Mouse (Mus musculus) hindbrain, postnatal 0 days (tissue): ENCODE data around the gene Vcam1. TPM values are rescaled to one million over a fixed set of nuclear protein-coding genes. Genes with fewer than 3 reads are reported as not detected.

Source experiments
- ATAC-seq: fragments of 200-750 bp; cut with Nextera tagmentation; 2 replicates; pipeline ENCODE4 v1.8.0; 2017; ENCODE audit warnings: mild to moderate bottlenecking, moderate TSS enrichment, moderate library complexity
- DNase-seq: peaks from one replicate; pipeline ENCODE4 v3.0.0-alpha.2; 2015; ENCODE audit warnings: low spot score
- H3K27ac ChIP-seq: fragments of 300-500 bp; sonication (generic); 2 replicates; pipeline ENCODE4 v1.5.1; 2014; ENCODE audit warnings: mild to moderate bottlenecking
- H3K27me3 ChIP-seq: fragments of 300-500 bp; sonication (generic); 2 replicates; pipeline ENCODE4 v1.6.1; 2014; ENCODE audit warnings: low read length, mixed read lengths; ENCODE audit not compliant: insufficient read depth
- H3K36me3 ChIP-seq: fragments of 300-500 bp; sonication (generic); 2 replicates; pipeline ENCODE4 v1.6.1; 2014; ENCODE audit warnings: low read length, mixed read lengths; ENCODE audit not compliant: insufficient read depth
- H3K4me1 ChIP-seq: fragments of 300-500 bp; sonication (generic); 2 replicates; pipeline ENCODE4 v1.6.1; 2014; ENCODE audit warnings: antibody characterized with exemption, low read length, mixed read lengths; ENCODE audit not compliant: insufficient read depth
- H3K4me2 ChIP-seq: fragments of 300-500 bp; sonication (generic); 2 replicates; pipeline ENCODE4 v1.6.1; 2014; ENCODE audit warnings: low read depth, mild to moderate bottlenecking, low read length, moderate library complexity, mixed read lengths
- H3K4me3 ChIP-seq: fragments of 300-500 bp; sonication (generic); 2 replicates; pipeline ENCODE4 v1.5.1; 2014; ENCODE audit warnings: low read length
- H3K9ac ChIP-seq: fragments of 300-500 bp; sonication (generic); replicated peaks from 2 replicates; pipeline ENCODE4 v1.6.1; 2014; ENCODE audit warnings: mild to moderate bottlenecking, low read length, moderate library complexity, mixed read lengths
- H3K9me3 ChIP-seq: fragments of 300-500 bp; sonication (generic); 2 replicates; pipeline ENCODE4 v1.6.1; 2016; ENCODE audit warnings: low read length, mixed read lengths
- CTCF ChIP-seq: IDR thresholded peaks from 2 replicates; pipeline ENCODE4 v1.5.1; 2016; ENCODE audit warnings: antibody characterized with exemption, control low read depth, low read depth
- WGBS: fragments of 180-500 bp; shearing (Covaris S2); extraction: QIAGEN DNeasy Blood & Tissue Kit; methylation state at CpG from one replicate; pipeline ENCODE4 v1.1.7; 2014; 5-methylcytosine and 5-hydroxymethylcytosine counted together
- polyA plus RNA-seq: library from polyadenylated mRNA; unstranded; fragments of >200 nt; fragmentation: Nextera tagmentation; extraction: Ambion mirVana; gene quantifications from 2 replicates; pipeline ENCODE4 v1.2.1, GENCODE M21; 2015
- total RNA-seq: library from RNA; depleted of rRNA; stranded (reverse); fragments of >200 nt; gene quantifications from 2 replicates; pipeline ENCODE4 v1.2.3, GENCODE M21; 2014

The Vcam1 gene
- total and polyA plus RNA-seq, 2 experiments from 2014 or later, result 40.7 to 45.3 TPM

DNA sequence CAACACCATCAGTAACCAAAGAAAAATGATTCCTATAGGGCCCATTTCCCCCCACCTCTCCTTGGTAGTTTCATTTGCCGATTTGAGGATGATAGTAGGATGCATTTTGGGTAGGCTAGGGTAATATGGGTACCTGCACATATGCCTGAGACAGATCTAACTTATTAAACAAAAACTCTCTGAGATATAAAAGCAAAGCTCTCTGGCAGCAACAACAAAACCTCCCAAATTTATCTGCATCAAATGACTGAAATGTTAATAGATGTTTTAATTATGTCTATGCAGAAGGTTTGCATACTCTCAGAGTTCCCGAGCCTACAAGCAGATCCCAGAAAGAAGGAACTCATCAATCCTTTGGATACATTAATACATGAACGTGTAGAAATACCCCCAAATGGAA is 1.7 kb downstream of the Vcam1 start:
- no peak for TF ChIP-seq CTCF
- Histone ChIP-seq H3K4me1 (peaks cover 3% of the 10 kb centered on the region; the same call in 1 of the 2 replicates), H3K4me2 (peak overlapping the region; percentile 41), H3K9ac (no peak overlapping the region), H3K4me3 (peak overlapping the region; percentile 34), H3K36me3 (no peaks in the 10 kb centered on the region), H3K9me3 (no peaks in the 10 kb centered on the region), H3K27ac (no peak overlapping the region), H3K27me3 (no peaks in the 10 kb centered on the region)
- 40% methylated on average over 3 of the region's 3 CpGs for WGBS
- DNase-seq (no peak), ATAC-seq (no peak)

DNA sequence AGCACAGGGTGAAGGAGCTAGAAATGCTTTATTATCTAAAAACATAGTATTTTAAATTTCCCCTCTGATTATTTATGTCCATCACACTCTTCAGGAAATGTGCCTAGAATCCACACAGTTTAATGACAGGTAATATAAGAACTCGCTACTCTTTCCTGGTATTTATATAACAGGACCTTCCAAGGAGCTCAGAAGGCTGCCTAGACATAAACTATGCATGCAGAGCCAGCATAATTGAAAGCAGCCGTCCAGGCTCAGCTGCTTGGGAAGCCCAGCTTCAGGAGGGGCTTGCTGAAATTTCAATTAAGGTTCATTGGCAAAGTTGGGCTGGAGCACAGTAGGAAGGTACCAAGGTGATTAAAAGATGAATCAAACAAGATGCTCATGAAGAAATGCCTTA is 2.2 kb downstream of the Vcam1 start:
- DNase-seq (no peak), ATAC-seq (no peak)
- Histone ChIP-seq H3K9me3 (no peaks in the 10 kb centered on the region), H3K27me3 (no peaks in the 10 kb centered on the region), H3K36me3 (no peaks in the 10 kb centered on the region), H3K4me1 (peaks cover 3% of the 10 kb centered on the region; the same call in 1 of the 2 replicates), H3K4me2 (peak overlapping the region; percentile 41), H3K9ac (no peak overlapping the region), H3K27ac (no peak overlapping the region), H3K4me3 (peak overlapping the region; percentile 13)
- 32% methylated on average over 2 of the region's 2 CpGs for WGBS
- TF ChIP-seq CTCF, result no peak

DNA sequence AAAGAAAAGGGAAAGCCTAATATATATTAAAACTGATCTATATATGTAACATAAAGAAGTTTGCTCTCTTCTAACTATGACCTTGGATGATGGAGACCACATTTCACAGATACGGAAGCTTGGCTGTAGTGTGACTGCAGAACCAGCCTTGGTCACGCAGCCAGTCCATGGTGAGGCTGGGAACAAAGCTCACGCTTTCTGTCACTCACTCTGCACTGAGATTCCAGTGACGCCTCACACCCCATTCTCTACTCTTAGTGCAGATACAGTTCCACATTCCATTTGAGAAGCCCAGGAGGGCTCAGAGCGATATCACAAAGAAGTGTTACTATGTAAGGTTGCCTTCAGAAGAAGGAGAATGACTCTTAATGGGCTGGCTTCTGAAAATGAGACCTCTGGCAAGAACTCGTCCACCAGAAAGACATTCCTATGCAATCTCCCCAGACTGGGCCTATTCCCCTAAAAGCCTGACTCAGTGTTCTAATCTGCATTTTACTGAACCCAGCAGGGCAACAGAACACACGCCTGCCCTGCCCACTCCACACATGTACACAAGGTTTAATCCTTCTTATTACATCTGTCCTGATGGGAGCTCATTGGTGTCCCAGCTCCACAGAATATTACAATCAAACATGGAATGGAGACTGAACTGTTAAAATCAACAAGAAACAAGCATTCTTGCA is 2.8 kb downstream of the Vcam1 start:
- Histone ChIP-seq H3K36me3 (no peaks in the 10 kb centered on the region), H3K4me1 (peaks cover 3% of the 10 kb centered on the region; the same call in 1 of the 2 replicates), H3K4me2 (peak overlapping the region; percentile 41), H3K27ac (peak overlapping the region; percentile 29), H3K27me3 (no peaks in the 10 kb centered on the region), H3K4me3 (peak overlapping the region; percentile 13), H3K9me3 (no peaks in the 10 kb centered on the region), H3K9ac (no peak overlapping the region)
- WGBS, result 41% methylated on average over 7 of the region's 7 CpGs
- no peak for TF ChIP-seq CTCF
- ATAC-seq (no peak), DNase-seq (no peak)

DNA sequence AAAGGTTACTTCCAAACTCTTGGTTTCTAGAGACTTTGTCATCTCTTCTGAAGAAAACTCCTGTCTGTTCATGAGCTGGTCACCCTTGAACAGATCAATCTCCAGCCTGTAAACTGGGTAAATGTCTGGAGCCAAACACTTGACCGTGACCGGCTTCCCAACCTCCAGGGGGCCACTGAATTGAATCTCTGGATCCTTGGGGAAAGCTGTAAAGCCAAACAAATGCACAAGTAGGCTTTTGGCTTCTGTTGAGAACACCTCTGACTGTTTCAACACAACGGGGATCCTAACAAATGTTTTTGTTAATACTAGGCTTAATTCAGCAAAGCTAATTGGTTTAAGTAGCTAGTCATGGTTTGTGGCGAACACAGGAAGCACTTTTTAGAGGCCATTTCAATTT is 3.4 kb downstream of the Vcam1 start:
- Histone ChIP-seq H3K4me1 (peaks cover 3% of the 10 kb centered on the region; the same call in 1 of the 2 replicates), H3K4me3 (peak overlapping the region; percentile 13), H3K27ac (peak overlapping the region; percentile 29; the same call in 1 of the 2 replicates), H3K4me2 (peak overlapping the region; percentile 41), H3K27me3 (no peaks in the 10 kb centered on the region), H3K36me3 (no peaks in the 10 kb centered on the region), H3K9ac (no peak overlapping the region; the same call in 1 of the 2 replicates), H3K9me3 (no peaks in the 10 kb centered on the region)
- no peak for ATAC-seq
- peak; percentile 25 for DNase-seq
- WGBS, result 13% methylated on average over 4 of the region's 4 CpGs
- TF ChIP-seq CTCF, result no peak

DNA sequence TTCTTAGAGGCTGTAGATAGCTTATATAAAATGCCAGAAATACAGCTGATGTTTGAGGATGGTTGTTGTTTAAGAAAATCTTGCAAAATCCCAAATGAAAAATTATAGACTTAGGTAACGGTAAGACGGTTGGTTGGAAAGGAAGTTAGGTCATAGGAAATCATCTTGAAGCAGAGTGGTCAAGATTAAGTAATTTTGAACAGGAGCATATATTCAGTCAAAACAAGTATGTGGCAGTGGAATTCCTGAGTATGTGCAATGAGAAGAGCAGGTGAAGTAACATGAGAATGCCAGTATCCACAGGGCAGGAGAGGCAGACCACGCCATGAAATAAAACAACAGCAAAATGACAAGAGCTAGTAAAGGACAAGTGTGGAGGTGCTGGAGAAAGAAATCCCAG is 5.7 kb downstream of the Vcam1 start:
- no peak overlapping the region for H3K4me3 ChIP-seq
- H3K9me3 ChIP-seq, result no peaks in the 10 kb centered on the region
- H3K4me2 ChIP-seq, result no peak overlapping the region
- TF ChIP-seq CTCF, result no peak
- over 99% methylated on average over 3 of the region's 3 CpGs for WGBS
- no peak overlapping the region for H3K27ac ChIP-seq
- no peak for DNase-seq
- peaks cover 3% of the 10 kb centered on the region; the same call in 1 of the 2 replicates for H3K4me1 ChIP-seq
- ATAC-seq, result no peak
- H3K9ac ChIP-seq, result no peak overlapping the region
- H3K27me3 ChIP-seq, result no peaks in the 10 kb centered on the region
- H3K36me3 ChIP-seq, result no peaks in the 10 kb centered on the region

DNA sequence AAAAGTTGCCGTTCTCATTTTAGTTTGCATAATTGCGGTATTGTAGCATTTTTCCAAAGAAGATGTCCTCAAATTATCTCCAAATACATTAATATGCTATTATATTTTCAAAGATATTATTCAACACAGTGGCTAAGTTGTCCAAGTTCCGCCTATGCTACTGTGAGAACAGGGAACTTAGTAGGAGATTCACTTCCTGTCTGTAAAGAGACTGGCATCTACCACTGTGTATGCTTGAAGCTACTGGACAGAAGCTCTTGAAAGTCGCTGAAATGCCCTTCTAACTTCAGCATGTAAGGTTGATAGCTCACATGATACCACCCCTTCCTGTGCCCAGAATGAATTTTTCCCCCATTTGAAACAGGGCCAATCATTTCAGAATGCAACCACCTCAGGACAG is 6.8 kb downstream of the Vcam1 start:
- H3K9me3 ChIP-seq, result no peaks in the 10 kb centered on the region
- no peak for TF ChIP-seq CTCF
- no peak overlapping the region for H3K4me2 ChIP-seq
- no peak overlapping the region for H3K9ac ChIP-seq
- H3K27ac ChIP-seq, result no peak overlapping the region
- H3K36me3 ChIP-seq, result no peaks in the 10 kb centered on the region
- no peaks in the 10 kb centered on the region for H3K27me3 ChIP-seq
- H3K4me1 ChIP-seq, result no peaks in the 10 kb centered on the region; the same call in 1 of the 2 replicates
- WGBS, result 85% methylated on average over 4 of the region's 4 CpGs
- no peak for DNase-seq
- no peak overlapping the region for H3K4me3 ChIP-seq
- no peak for ATAC-seq

DNA sequence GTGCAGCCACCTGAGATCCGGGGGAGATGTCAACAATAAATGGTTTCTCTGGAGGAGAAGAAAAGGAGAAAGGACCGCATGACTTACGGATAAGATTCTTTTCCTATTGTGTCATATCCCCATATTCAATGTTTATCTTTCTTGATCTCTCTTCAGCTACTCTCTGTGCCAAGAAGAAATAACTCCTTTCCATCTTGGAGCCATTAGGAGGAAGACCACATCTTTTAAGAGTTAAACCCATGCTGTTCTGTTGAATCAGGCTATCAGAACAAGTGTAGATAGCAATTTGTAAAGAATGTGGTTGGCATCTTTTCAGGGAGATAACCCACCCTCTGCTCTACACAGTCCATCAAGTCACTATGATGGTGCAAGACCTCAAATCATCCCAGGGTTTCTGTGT is 8.5 kb downstream of the Vcam1 start:
- no peaks in the 10 kb centered on the region for H3K27me3 ChIP-seq
- DNase-seq (no peak), ATAC-seq (no peak)
- H3K27ac ChIP-seq, result no peak overlapping the region
- 96% methylated on average over 3 of the region's 3 CpGs for WGBS
- H3K4me2 ChIP-seq, result no peak overlapping the region
- H3K4me3 ChIP-seq, result no peak overlapping the region
- no peak overlapping the region for H3K9ac ChIP-seq
- no peaks in the 10 kb centered on the region for H3K36me3 ChIP-seq
- no peaks in the 10 kb centered on the region; the same call in 1 of the 2 replicates for H3K4me1 ChIP-seq
- TF ChIP-seq CTCF, result no peak
- H3K9me3 ChIP-seq, result no peaks in the 10 kb centered on the region
